Mouse (Mus musculus) myocyte (in vitro differentiated cells): ENCODE measurements around the gene Fam160a1.

Experiments
- CEBPB ChIP-seq: IDR thresholded peaks from 2 replicates; pipeline ENCODE4 v1.6.1; 2011; ENCODE audit warnings: mild to moderate bottlenecking, moderate library complexity; ENCODE audit not compliant: poor library complexity, insufficient read depth, severe bottlenecking
- E2F4 ChIP-seq: IDR thresholded peaks from one replicate; pipeline ENCODE4 v1.6.1; 2011; ENCODE audit warnings: mild to moderate bottlenecking, control low read depth, moderate library complexity; ENCODE audit not compliant: insufficient read depth
- MAX ChIP-seq: IDR thresholded peaks from one replicate; pipeline ENCODE4 v1.6.1; 2011; ENCODE audit warnings: low read depth, mild to moderate bottlenecking, control low read depth
- MYOD1 ChIP-seq, 3 experiments: IDR thresholded peaks; one replicate each; pipeline ENCODE4 v1.6.1; 2011; ENCODE audit warnings: control low read depth in 2 of 3, low read depth in 2 of 3, mild to moderate bottlenecking in 2 of 3, moderate library complexity in 1 of 3; ENCODE audit not compliant: insufficient read length in 2 of 3, control insufficient read depth in 1 of 3
- MYOG ChIP-seq, 3 experiments: IDR thresholded peaks; one replicate each; pipeline ENCODE4 v1.6.1; 2011; ENCODE audit warnings: control low read depth in 2 of 3, low read depth in 2 of 3, mild to moderate bottlenecking in 2 of 3; ENCODE audit not compliant: insufficient read length in 2 of 3, control insufficient read depth in 1 of 3, insufficient read depth in 1 of 3
- POLR2A ChIP-seq: IDR thresholded peaks from one replicate; pipeline ENCODE4 v1.6.1; 2011; ENCODE audit warnings: low read depth, mild to moderate bottlenecking, control low read depth, moderate library complexity; ENCODE audit not compliant: insufficient read length
- POLR2AphosphoS2 ChIP-seq: IDR thresholded peaks from one replicate; pipeline ENCODE4 v1.6.1; 2011; ENCODE audit warnings: low read depth, control low read depth; ENCODE audit not compliant: insufficient read length
- SRF ChIP-seq: IDR thresholded peaks from one replicate; pipeline ENCODE4 v1.6.1; 2011; ENCODE audit warnings: low read depth; ENCODE audit not compliant: control insufficient read depth, insufficient read length
- TCF12 ChIP-seq: IDR thresholded peaks from one replicate; pipeline ENCODE4 v1.6.1; 2011; ENCODE audit warnings: mild to moderate bottlenecking, control low read depth; ENCODE audit not compliant: poor library complexity, insufficient read depth, severe bottlenecking
- TCF3 ChIP-seq: IDR thresholded peaks from one replicate; pipeline ENCODE4 v1.6.1; 2011; ENCODE audit warnings: low read depth, control low read depth; ENCODE audit not compliant: insufficient read length
- USF1 ChIP-seq: IDR thresholded peaks from one replicate; pipeline ENCODE4 v1.6.1; 2011; ENCODE audit warnings: low read depth, mild to moderate bottlenecking, control low read depth, moderate library complexity

DNA sequence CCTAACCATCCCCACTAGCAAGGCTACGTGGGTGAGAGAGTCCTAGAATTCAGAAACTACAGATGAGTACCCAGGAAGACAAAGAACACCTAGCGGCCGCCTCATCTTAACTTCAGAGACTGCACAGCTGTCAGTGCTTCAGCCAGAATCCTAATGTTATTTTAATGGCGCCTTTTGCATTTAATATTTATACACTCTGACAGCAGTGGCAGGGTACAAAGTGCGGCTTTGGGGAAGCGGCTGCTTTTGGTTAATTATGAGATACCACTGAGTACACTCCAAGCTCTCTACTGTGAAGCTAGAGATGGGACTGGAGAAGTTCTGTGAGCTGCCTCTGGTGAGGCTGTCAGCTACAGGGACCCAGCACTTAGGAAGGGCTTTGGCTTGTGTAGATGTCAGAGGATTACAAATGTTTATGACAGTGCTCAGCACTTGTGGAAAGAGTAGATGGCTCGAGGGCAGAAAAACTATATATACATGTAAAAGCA lies 171.5 kb downstream of the Fam160a1 start:
- TF ChIP-seq POLR2A, result no peak
- TF ChIP-seq E2F4, result no peak
- TF ChIP-seq MYOG (IDR thresholded peaks at IDR 0.05; ENCODE audit: control insufficient read depth in 1 of 3, insufficient read depth in 1 of 3, insufficient read length in 2 of 3, low read depth in 2 of 3), result no peak
- no peak for TF ChIP-seq SRF
- no peak for TF ChIP-seq POLR2AphosphoS2
- no peak for TF ChIP-seq TCF12
- no peak for TF ChIP-seq USF1
- TF ChIP-seq CEBPB, result no peak
- no peak for TF ChIP-seq MYOD1 (IDR thresholded peaks at IDR 0.05; ENCODE audit: control insufficient read depth in 1 of 3, insufficient read length in 2 of 3, low read depth in 2 of 3)
- TF ChIP-seq MAX, result no peak
- no peak for TF ChIP-seq TCF3
